Mouse (Mus musculus) A20 (cell line): ENCODE data around the gene Bloc1s2.

Source experiments
- DNase-seq: peaks from one replicate; pipeline ENCODE4 v3.0.0-alpha.2; 2011; ENCODE audit warnings: low read depth, low spot score

Gene Bloc1s2

DNA sequence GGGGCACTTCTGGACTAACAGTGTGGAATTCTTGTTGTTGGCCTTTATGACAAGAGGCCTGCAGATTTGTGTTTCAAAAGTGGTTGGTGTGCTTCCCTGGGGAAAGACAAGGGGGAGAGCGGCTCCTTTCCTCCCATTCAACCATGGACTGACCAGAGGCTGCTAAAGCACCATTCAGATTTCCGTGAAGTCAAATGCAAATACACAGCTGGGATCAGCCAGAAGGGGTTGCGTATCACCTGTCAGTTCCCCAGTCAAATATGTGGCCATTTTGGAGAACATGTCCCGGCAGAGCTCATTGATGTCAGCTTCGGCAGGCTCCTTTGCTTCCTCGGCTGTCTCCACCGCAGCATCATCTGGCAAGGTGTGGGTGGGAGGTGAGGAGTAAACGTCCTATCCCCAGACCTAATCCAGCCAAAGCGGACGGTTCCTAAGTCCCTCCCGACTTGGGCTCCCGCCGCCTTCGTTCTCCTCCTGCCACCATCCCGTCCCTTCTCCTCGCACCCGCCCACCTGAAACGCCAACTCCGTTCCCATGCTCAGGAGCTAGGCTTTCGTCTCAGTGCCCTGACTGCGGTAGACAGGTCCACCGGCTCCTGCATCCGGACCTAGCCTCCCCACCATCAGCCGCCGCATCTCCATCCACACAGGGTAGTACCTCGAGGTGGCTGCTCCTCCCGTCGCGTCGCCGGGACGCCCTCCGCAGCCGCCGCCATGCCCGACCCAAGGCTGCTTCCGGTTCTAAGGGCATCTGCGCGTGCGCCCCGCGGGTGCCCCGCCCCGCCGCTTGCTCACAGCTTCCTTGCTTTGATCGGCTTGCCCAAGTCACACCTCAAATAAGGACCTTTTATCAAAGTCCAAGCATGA lies at the start of gene Bloc1s2:
Gene Bloc1s2, minus strand, starts transcription at position 745 of the 866 bp plus-strand sequence.
- peak; percentile 92 for DNase-seq

GRCm38 (mm10) chr19:44195138-44195537 lies 48.9 kb upstream of the Bloc1s2 start:
- DNase-seq = peak; percentile 70

- no peak for DNase-seq
Observed at GRCm38 (mm10) chr19:44193906-44194305, 47.7 kb upstream of the Bloc1s2 start.

DNA sequence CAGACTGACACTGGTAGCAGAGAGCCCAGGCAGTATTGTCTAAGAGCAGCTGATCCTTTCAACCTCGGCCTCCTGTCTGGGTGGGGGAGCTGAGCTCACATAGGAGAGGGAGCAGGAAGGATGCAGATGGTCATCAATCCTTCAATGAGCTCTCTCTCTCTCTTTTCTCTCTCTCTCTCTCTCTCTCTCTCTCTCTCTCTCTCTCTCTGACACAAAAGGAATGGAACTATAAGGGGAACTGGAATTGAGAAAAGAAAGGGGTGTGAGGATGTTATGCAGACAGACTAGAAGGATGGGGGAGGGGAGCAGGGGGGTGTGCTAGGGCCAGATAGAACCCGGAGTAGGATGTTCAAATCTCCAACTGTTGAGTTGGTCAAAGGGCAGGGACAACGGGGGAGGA lies 46.1 kb upstream of the Bloc1s2 start, which contains the start of gene Pkd2l1:
Gene Pkd2l1, minus strand, starts transcription at position 101 of the 400 bp plus-strand sequence.
- no peak for DNase-seq

DNA sequence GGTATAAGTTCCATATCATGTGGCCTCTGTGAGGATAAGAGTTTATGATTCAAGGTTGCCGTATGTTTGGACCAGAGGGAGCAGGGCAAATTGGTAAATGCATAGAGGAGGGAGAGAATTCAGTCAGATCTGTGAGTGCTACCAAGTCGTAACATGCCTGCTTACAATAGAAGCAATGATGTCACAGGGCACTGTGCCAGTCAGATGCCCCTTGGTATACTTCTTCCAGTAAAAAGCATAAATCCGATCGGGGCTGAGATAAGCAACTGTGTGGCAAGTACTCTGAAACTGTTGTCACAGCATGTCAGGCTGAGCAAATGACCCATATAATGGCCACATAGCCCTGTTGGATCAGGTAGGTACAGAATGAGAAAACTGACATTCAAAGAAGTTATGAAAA lies 42.8 kb upstream of the Bloc1s2 start:
- no peak for DNase-seq

DNA sequence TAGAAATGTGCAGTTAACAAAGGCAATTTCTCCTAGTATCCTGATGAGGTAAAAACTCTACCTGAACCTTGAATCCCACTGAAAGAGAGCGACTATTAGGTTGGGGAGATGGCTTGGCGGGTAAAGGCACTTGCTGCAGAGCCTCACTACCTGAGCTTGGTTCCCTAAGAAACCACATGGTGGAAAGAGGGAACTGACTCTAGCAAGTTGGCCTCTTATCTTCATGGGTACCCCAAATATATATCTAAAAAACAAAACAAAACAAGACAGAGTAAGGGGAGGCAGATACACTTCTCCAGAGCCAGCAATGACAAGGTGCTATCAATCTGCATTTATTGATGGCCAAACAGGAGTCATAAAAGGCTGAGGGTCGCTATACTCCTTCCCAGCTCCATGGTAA lies 37.7 kb upstream of the Bloc1s2 start:
- DNase-seq = no peak

DNA sequence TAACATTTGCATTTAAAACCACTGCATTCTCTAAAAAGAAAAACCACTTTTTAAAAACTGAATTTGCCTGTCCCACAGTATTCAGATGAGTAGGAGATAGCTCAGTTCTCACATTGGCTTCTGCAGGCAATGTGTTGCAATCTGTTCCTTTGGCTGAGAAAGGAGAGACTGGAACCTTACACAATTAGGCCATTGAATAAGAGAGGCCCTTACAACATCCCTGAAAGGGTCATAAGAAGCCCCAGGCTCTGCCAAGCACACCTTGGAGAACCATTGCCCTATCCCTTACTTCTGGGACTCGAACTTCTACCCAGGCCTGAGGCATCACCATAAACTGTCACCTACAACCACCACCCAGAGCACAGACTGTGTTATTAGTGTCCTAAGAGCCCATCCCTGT lies 34.3 kb upstream of the Bloc1s2 start:
- no peak for DNase-seq

DNA sequence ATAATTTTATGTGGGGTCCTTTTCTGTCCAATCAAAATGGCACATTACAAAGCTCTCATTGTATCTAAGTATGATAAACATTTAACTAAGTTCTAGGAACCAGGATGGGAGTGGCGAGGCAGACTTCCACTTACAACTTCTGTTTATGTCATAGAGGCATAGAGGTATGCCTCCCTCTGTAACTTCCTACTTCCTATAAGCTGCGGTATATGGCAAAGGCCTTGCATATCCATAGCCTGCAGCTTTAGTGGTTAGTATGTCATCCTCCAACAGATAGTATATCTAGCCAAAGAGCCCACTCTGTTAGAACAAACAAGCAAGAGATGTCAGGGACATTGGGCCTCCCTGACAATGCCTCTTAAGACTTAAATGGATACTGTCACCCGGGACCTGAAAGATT lies 30.5 kb upstream of the Bloc1s2 start:
- no peak for DNase-seq

GRCm38 (mm10) chr19:44174835-44175234 lies 28.6 kb upstream of the Bloc1s2 start:
- no peak for DNase-seq

DNA sequence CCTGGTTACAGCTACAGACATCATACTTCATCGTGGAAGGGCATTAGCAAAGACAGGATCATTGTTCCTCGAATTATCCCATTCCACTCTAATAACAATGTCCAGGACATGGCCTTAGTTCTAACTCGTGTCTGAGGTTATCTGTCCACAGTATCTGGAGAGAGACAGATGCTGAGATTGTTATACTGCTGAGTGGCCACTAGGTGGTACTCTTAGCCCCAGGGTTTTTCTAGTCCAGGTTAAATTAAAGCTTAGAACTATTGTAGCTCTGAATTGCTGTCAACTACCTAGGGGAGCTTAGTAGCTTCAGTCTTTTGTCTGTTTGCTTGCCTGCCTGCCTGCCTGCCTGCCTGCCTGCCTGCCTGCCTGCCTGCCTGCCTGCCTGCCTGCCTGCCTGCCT lies 15.3 kb upstream of the Bloc1s2 start:
- peak; percentile 43 for DNase-seq

GRCm38 (mm10) chr19:44159386-44159785 lies 13.1 kb upstream of the Bloc1s2 start:
- DNase-seq = no peak

DNA sequence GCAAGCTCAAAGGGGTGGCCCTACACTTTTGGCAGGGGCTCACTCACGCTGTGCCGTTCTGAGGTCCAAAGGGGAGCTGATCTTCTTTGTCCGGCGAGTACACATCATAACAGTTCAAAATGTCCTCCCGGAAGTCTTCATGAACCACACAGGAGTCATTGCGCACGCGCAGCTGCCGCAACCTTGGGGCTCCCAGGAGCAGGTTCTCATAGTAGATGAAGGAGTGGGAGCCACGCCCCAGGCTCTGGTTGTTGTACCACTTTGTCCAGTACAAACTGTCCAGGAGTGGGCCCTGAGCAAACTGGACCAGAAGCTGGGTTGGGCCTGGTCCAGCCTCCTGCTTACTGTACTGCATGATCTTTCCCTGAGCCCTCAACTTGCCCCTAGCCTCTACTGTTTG lies 10.8 kb upstream of the Bloc1s2 start:
- no peak for DNase-seq

- no peak for DNase-seq
Observed at GRCm38 (mm10) chr19:44153781-44154180, 7.5 kb upstream of the Bloc1s2 start.

DNA sequence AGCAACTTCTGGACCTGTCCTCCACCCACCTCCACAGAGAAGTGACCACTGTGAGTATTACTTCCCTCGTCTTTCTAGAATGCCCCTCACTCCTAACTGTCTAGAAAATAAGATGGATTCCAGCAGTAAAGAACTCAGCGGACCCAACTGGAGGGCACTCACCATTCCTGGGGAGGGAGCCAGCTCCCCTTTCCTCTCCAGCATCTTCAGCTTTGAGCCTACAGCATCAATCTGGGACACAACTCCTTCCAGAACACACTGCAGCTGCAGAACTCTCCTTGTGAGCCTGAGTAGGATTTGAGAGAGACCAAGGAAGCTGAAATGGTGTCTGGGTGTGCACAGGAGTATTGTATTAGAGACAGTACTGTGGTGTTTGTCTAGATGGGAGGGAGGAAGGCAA lies 2.7 kb upstream of the Bloc1s2 start:
- no peak for DNase-seq

DNA sequence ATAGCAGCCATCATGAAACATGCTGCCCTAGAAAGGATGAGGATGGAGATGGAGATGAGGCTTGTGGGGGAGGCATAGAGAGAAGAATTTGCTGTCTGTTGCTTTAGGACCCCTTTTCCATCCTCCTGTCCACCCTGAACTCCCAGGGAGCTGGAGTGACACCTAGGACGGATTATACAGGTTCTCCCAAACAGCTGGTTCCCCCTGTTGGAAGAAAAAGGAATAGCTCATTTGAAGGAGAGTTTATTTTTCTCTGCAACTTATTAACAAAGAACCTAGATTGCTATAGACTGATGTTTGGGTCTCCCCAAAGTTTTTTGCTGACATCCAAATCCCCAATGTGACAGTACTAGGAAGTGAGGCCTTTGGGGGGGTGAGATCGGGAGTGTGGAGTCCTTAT lies 2.1 kb upstream of the Bloc1s2 start:
- no peak for DNase-seq

GRCm38 (mm10) chr19:44146951-44147350 lies 705 bp upstream of the Bloc1s2 start:
- DNase-seq = no peak

DNA sequence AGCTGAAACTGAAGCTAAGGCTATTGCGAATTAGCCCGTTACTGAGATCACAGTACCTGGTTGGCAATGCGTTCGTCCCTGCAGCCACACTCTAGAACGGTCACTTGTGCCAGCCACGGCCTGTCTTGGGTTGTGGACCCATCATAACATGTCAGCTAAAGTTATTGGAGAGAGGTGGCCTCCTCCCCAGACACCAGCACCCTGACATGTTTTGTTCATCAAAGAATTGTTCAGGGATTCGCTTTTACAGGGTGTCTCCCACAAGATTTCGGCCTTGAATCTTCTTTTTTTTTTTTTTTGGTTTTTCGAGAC lies 278 bp upstream of the Bloc1s2 start:
- no peak for DNase-seq

GRCm38 (mm10) chr19:44144366-44144765 lies 1.9 kb downstream of the Bloc1s2 start:
- no peak for DNase-seq

DNA sequence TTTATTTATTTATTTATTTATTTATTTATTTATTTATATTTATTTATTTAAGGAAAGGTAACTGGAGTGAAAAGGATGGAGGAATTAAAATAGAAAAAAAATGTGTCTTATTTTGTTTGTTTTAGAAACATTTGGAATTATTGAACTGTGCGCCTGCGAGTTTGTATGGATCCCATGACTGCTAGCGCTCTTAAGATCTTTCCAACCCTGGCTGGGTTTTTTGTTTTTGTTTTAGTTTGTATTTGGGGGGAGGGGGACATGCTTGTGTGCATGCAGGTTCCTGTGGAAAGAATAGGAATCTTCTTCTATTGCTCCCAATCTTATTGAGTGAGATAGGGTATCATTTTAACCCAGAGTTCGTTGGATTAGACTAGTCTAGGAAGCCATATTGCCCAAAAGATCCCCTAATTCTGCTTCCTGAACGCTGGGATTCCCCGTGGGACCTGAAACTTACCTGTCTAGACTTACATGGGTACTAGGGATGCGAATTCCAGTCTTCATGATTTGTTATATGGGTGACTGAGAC lies 10.2 kb downstream of the Bloc1s2 start:
- no peak for DNase-seq

GRCm38 (mm10) chr19:44135072-44135959 lies 10.9 kb downstream of the Bloc1s2 start, which contains the start of gene Cwf19l1:
Cwf19l1 (minus strand) TSS chr19:44135876.
- peak; percentile 93 for DNase-seq

DNA sequence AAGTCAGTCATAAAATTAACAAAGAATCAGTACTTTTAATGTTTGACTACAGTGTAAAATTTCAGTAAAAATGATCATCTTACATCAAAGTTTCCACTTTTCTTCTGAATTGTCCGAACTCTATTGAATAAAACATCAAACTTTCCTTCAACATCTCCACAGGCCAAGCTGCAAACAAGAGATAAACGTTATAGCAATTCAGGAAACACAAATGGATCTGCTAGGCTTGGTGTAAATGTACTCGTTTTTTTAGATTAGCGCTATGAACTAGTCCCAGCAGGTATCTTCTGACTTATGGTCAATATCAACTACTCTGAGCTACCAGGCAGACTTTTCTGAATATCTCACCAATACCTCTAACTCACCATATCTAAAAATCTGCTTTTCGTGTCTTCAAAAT lies 13.3 kb downstream of the Bloc1s2 start:
- DNase-seq = no peak

GRCm38 (mm10) chr19:44128560-44128959 lies 17.7 kb downstream of the Bloc1s2 start:
- DNase-seq = no peak
